Comparison of ENCODE assay signal across 8 mouse cellular contexts in genomic region chr8:109704565-109705319, GRCm38 (mm10). TPM values are rescaled to one million over a fixed set of nuclear protein-coding genes. Genes with fewer than 3 reads are reported as not detected.
DNase-seq lines count a peak whose midpoint lies in the region; ATAC-seq lines count a peak whose summit lies in the region.

No protein-coding gene starts in this region.

- H3K27ac ChIP-seq in heart, embryonic 11.5 days (ENCODE audit: low read depth, low read length), result peak overlapping the region; percentile 25; the same call in 1 of the 2 replicates
- H3K27ac ChIP-seq in heart, embryonic 14.5 days (replicated peaks in 1 of 2; ENCODE audit: control insufficient read depth in 1 of 2, insufficient read depth in 1 of 2, low read depth in 2 of 2, low read length in 2 of 2), result no peak overlapping the region
- H3K27ac ChIP-seq in liver, embryonic 16.5 days (ENCODE audit: low read length), result peak overlapping the region; percentile 30
- no peak overlapping the region for H3K27ac ChIP-seq in neural tube, embryonic 12.5 days

- H3K27me3 ChIP-seq in heart, embryonic 11.5 days (ENCODE audit: control insufficient read depth, insufficient read depth, low read length), result no peaks in the 10 kb centered on the region
- H3K27me3 ChIP-seq in heart, embryonic 14.5 days (ENCODE audit: control insufficient read depth, insufficient read depth, low read length), result no peaks in the 10 kb centered on the region
- H3K27me3 ChIP-seq in liver, embryonic 16.5 days (ENCODE audit: control insufficient read depth, insufficient read depth, low read depth, low read length), result peaks cover 7% of the 10 kb centered on the region
- H3K27me3 ChIP-seq in neural tube, embryonic 12.5 days (replicated peaks), result peaks cover 6% of the 10 kb centered on the region

- H3K36me3 ChIP-seq in heart, embryonic 11.5 days (ENCODE audit: control insufficient read depth, insufficient read depth, low read length), result peaks cover 9% of the 10 kb centered on the region
- peaks cover 23% of the 10 kb centered on the region for H3K36me3 ChIP-seq in heart, embryonic 14.5 days (ENCODE audit: control insufficient read depth, insufficient read depth, low read length)
- peaks cover 6% of the 10 kb centered on the region for H3K36me3 ChIP-seq in liver, embryonic 16.5 days (ENCODE audit: control insufficient read depth, insufficient read depth)
- H3K36me3 ChIP-seq in neural tube, embryonic 12.5 days, result peaks cover 16% of the 10 kb centered on the region

- intact Hi-C loops in heart, postnatal 10 days (cut with DNase I), result loop anchor here (5.0 kb wide), 2 partner anchors 97 to 213 kb away; partner anchors contain the start of gene Dhodh

- peaks cover 18% of the 10 kb centered on the region for H3K4me1 ChIP-seq in heart, embryonic 11.5 days (ENCODE audit: control insufficient read depth, insufficient read depth, low read length)
- H3K4me1 ChIP-seq in heart, embryonic 14.5 days (ENCODE audit: control insufficient read depth in 2 of 2, insufficient read depth in 2 of 2, low read length in 2 of 2), result peaks cover 11 to 22% of the 10 kb centered on the region in 2 experiments
- peaks cover 21% of the 10 kb centered on the region for H3K4me1 ChIP-seq in liver, embryonic 16.5 days (ENCODE audit: control insufficient read depth, low read depth, low read length)
- H3K4me1 ChIP-seq in neural tube, embryonic 12.5 days, result peaks cover 22% of the 10 kb centered on the region

- 9% methylated on average over 24 of the region's 24 CpGs for WGBS in heart, embryonic 11.5 days (ENCODE audit: insufficient replicate concordance)
- 6% methylated on average over 24 of the region's 24 CpGs for WGBS in heart, embryonic 14.5 days
- WGBS in liver, embryonic 16.5 days (ENCODE audit: insufficient replicate concordance), result 2% methylated on average over 24 of the region's 24 CpGs
- 13% methylated on average over 24 of the region's 24 CpGs for WGBS in neural tube, embryonic 12.5 days

- peak overlapping the region; percentile 64 for H3K9ac ChIP-seq in heart, embryonic 11.5 days (ENCODE audit: low read depth, low read length)
- H3K9ac ChIP-seq in heart, embryonic 14.5 days (ENCODE audit: low read length), result peak overlapping the region; percentile 58
- H3K9ac ChIP-seq in liver, embryonic 16.5 days (ENCODE audit: low read depth, low read length), result peak overlapping the region; percentile 44
- peak overlapping the region; percentile 99 for H3K9ac ChIP-seq in neural tube, embryonic 12.5 days

- H3K4me2 ChIP-seq in heart, embryonic 11.5 days, result peak overlapping the region; percentile 94
- peak overlapping the region; percentile 93 for H3K4me2 ChIP-seq in heart, embryonic 14.5 days (ENCODE audit: low read length)
- peak overlapping the region; percentile 89 for H3K4me2 ChIP-seq in liver, embryonic 16.5 days (ENCODE audit: low read depth, low read length)
- H3K4me2 ChIP-seq in neural tube, embryonic 12.5 days (replicated peaks), result peak overlapping the region; percentile 85

- no peak for DNase-seq in heart, postnatal 10 days
- peak; percentile 19 for DNase-seq in MN1 (ENCODE audit: low spot score)
- DNase-seq in right cerebral cortex, adult 18-20 months, result no peak
- DNase-seq in layer of hippocampus, adult 11-12 months (ENCODE audit: low spot score), result no peak

- peak overlapping the region; percentile 95 for H3K4me3 ChIP-seq in heart, embryonic 11.5 days (ENCODE audit: low read depth, low read length)
- peak overlapping the region; percentile 87 to 97 for H3K4me3 ChIP-seq in heart, embryonic 14.5 days (ENCODE audit: control insufficient read depth in 1 of 2, insufficient read depth in 1 of 2, low read depth in 1 of 2, low read length in 2 of 2)
- H3K4me3 ChIP-seq in liver, embryonic 16.5 days (ENCODE audit: low read depth, low read length), result peak overlapping the region; percentile 94
- H3K4me3 ChIP-seq in neural tube, embryonic 12.5 days, result peak overlapping the region; percentile 98

- ATAC-seq in heart, embryonic 11.5 days (replicated peaks; ENCODE audit: insufficient number of reproducible peaks, low FRiP score, low TSS enrichment), result peak; percentile 5; the same call in 1 of the 2 replicates
- no peak for ATAC-seq in heart, embryonic 14.5 days (ENCODE audit: insufficient number of reproducible peaks, insufficient read depth, low FRiP score, low read depth)
- ATAC-seq in liver, embryonic 16.5 days (ENCODE audit: low read depth), result peak; percentile 6
- ATAC-seq in neural tube, embryonic 12.5 days (ENCODE audit: low FRiP score, low read depth), result peak; percentile 39; the same call in 1 of the 2 replicates

- H3K9me3 ChIP-seq in heart, embryonic 11.5 days (replicated peaks; ENCODE audit: control insufficient read depth, low read length), result no peaks in the 10 kb centered on the region
- no peaks in the 10 kb centered on the region for H3K9me3 ChIP-seq in heart, embryonic 14.5 days (ENCODE audit: control insufficient read depth, low read length)
- no peaks in the 10 kb centered on the region for H3K9me3 ChIP-seq in liver, embryonic 16.5 days (replicated peaks; ENCODE audit: control insufficient read depth, low read length)
- no peaks in the 10 kb centered on the region for H3K9me3 ChIP-seq in neural tube, embryonic 12.5 days

RNA-seq across cellular contexts. Expression of gene Zfp821, which starts 0.6 kb away (rescaled TPM):
- 17.0 and 19.6 TPM in 2 replicates for polyA plus RNA-seq in heart, embryonic 11.5 days (2014; fragmentation: Nextera tagmentation; extraction: Ambion mirVana)
- total RNA-seq in heart, postnatal 10 days (2021), result 10 to 100 TPM; 13.1 to 15.2 TPM
- 22.7 and 23.1 TPM in 2 replicates for polyA plus RNA-seq in heart, embryonic 14.5 days (2014; fragmentation: Nextera tagmentation; extraction: Ambion mirVana)
- polyA plus RNA-seq in liver, embryonic 16.5 days (2015; fragmentation: Nextera tagmentation; extraction: Ambion mirVana), result 4.9 and 5.3 TPM in 2 replicates
- polyA plus RNA-seq in neural tube, embryonic 12.5 days (2016; fragmentation: Nextera tagmentation; extraction: Ambion mirVana), result 77.7 and 79.1 TPM in 2 replicates

RNA-seq across cellular contexts. Expression of gene Ist1, which starts 11.7 kb away (rescaled TPM):
- polyA plus RNA-seq in heart, embryonic 11.5 days (2014; fragmentation: Nextera tagmentation; extraction: Ambion mirVana), result 89.6 and 106 TPM in 2 replicates
- 10 to 100 TPM; 61.7 to 62.6 TPM for total RNA-seq in heart, postnatal 10 days (2021)
- 91.3 and 95.8 TPM in 2 replicates for polyA plus RNA-seq in heart, embryonic 14.5 days (2014; fragmentation: Nextera tagmentation; extraction: Ambion mirVana)
- polyA plus RNA-seq in liver, embryonic 16.5 days (2015; fragmentation: Nextera tagmentation; extraction: Ambion mirVana), result 37.2 and 38.9 TPM in 2 replicates
- 197 TPM in 2 replicates for polyA plus RNA-seq in neural tube, embryonic 12.5 days (2016; fragmentation: Nextera tagmentation; extraction: Ambion mirVana)

RNA-seq across cellular contexts. Expression of gene Atxn1l, which starts 32.8 kb away (rescaled TPM):
- 5.4 and 5.5 TPM in 2 replicates for polyA plus RNA-seq in heart, embryonic 11.5 days (2014; fragmentation: Nextera tagmentation; extraction: Ambion mirVana)
- total RNA-seq in heart, postnatal 10 days (2021), result 10 to 100 TPM; 34.7 to 36.7 TPM
- polyA plus RNA-seq in heart, embryonic 14.5 days (2014; fragmentation: Nextera tagmentation; extraction: Ambion mirVana), result 4.7 and 4.8 TPM in 2 replicates
- polyA plus RNA-seq in liver, embryonic 16.5 days (2015; fragmentation: Nextera tagmentation; extraction: Ambion mirVana), result 2.8 and 3.2 TPM in 2 replicates
- 6.3 and 7.8 TPM in 2 replicates for polyA plus RNA-seq in neural tube, embryonic 12.5 days (2016; fragmentation: Nextera tagmentation; extraction: Ambion mirVana)

Comparison
In these comparisons a context has a peak if more than half of its experiments do, and no peak if none do; other contexts are left out.
1. H3K27ac ChIP-seq: peak in heart, embryonic 11.5 days (single experiment) and liver, embryonic 16.5 days (single experiment); none in heart, embryonic 14.5 days (0 of 2) and neural tube, embryonic 12.5 days (single experiment).
2. H3K9ac ChIP-seq: peak in every context shown above with its lines; median percentile 99 in neural tube, embryonic 12.5 days; 64 in heart, embryonic 11.5 days; 58 in heart, embryonic 14.5 days; 44 in liver, embryonic 16.5 days.
3. Peak in every context shown above with its lines, with median percentiles within 50 percentile points of each other: H3K4me2 ChIP-seq and H3K4me3 ChIP-seq.